Mouse (Mus musculus) hindbrain, embryonic 16.5 days (tissue): Measurements from ENCODE around the gene Son. TPM values are rescaled to one million over a fixed set of nuclear protein-coding genes. Genes with fewer than 3 reads are reported as not detected.
A peak's percentile ranks its signal among the peaks of the same experiment; 100 is the strongest.

Experiments used
- ATAC-seq: fragments of 200-750 bp; cut with Nextera tagmentation; 2 replicates; pipeline ENCODE4 v1.8.0; 2017; ENCODE audit warnings: moderate TSS enrichment, moderate library complexity
- H3K27ac ChIP-seq: fragments of 300-500 bp; sonication (generic); 2 replicates; pipeline ENCODE4 v1.5.1; 2014; ENCODE audit warnings: low read depth, mild to moderate bottlenecking, control low read depth, low read length, moderate library complexity
- H3K27me3 ChIP-seq: fragments of 300-500 bp; sonication (generic); replicated peaks from 2 replicates; pipeline ENCODE4 v1.6.1; 2014; ENCODE audit warnings: low read length; ENCODE audit not compliant: control insufficient read depth, insufficient read depth
- H3K36me3 ChIP-seq: fragments of 300-500 bp; sonication (generic); 2 replicates; pipeline ENCODE4 v1.6.1; 2014; ENCODE audit warnings: mild to moderate bottlenecking, low read length, moderate library complexity, mixed read lengths; ENCODE audit not compliant: control insufficient read depth, insufficient read depth
- H3K4me1 ChIP-seq: fragments of 300-500 bp; sonication (generic); 2 replicates; pipeline ENCODE4 v1.6.1; 2014; ENCODE audit warnings: low read depth, low read length; ENCODE audit not compliant: control insufficient read depth, insufficient read depth
- H3K4me2 ChIP-seq: fragments of 300-500 bp; sonication (generic); 2 replicates; pipeline ENCODE4 v1.6.1; 2014; ENCODE audit warnings: mild to moderate bottlenecking, low read length, control low read depth, moderate library complexity
- H3K4me3 ChIP-seq: fragments of 300-500 bp; sonication (generic); 2 replicates; pipeline ENCODE4 v1.5.1; 2014; ENCODE audit warnings: mild to moderate bottlenecking, low read length, control low read depth, moderate library complexity
- H3K9ac ChIP-seq: fragments of 300-500 bp; sonication (generic); 2 replicates; pipeline ENCODE4 v1.6.1; 2014; ENCODE audit warnings: low read depth, mild to moderate bottlenecking, control low read depth, low read length, moderate library complexity
- H3K9me3 ChIP-seq: fragments of 300-500 bp; sonication (generic); 2 replicates; pipeline ENCODE4 v1.6.1; 2014; ENCODE audit warnings: mild to moderate bottlenecking, low read length, moderate library complexity; ENCODE audit not compliant: control insufficient read depth
- WGBS: fragments of 180-500 bp; shearing (Covaris S2); extraction: QIAGEN DNeasy Blood & Tissue Kit; methylation state at CpG from one replicate; pipeline ENCODE4 v1.1.7; 2014; 5-methylcytosine and 5-hydroxymethylcytosine counted together
- polyA plus RNA-seq: library from polyadenylated mRNA; unstranded; fragments of >200 nt; fragmentation: Nextera tagmentation; extraction: Ambion mirVana; gene quantifications from 2 replicates; pipeline ENCODE4 v1.2.1, GENCODE M21; 2015

Son gene
- polyA plus RNA-seq: 89.4 and 94.5 TPM in 2 replicates

DNA sequence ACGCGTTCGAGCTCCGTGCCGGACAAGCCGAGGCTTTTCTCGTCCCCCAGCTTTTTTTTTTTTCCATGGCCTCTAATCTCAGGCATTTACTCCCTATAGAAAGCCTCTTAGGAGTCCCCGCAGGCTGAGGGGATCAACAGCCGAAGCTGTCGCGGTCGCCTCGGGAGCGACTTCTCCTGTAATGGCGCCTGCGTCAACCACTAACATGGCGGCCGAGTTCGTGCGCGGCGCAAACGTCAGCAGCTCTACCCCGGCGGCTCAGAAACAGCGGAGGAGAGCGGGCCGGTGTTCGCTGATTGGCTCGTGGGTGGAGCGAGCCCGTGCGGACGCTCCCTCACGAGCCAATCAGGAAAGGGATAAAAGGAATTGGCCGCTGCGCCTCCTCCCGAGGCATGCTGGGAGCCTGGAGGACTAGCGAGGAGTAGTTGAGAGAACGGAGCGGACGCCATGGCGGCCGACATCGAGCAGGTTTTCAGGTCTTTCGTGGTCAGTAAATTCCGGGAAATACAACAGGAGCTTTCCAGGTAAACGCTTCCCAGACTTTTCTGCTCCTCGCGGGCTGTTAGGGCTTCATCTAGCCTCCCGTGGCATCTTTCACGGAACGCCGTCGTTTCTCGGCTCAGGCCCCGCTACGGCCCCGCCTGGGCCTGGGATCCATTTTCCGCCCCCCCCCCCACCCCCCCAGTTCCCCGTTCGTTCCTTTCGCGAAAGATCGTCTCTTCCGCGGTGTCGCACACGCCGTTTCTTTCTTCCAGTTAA lies at the start of gene Son:
Gene Son (plus strand): TSS at position 46 of the 759 bp plus-strand sequence.
- under 1% methylated on average over 69 of the region's 70 CpGs for WGBS
- Histone ChIP-seq H3K4me2 (peak within 1 kb of the TSS; percentile 80), H3K9ac (peak within 1 kb of the TSS; percentile 84), H3K27me3 (no peaks in the 10 kb centered on the region), H3K4me1 (peaks cover 14% of the 10 kb centered on the region), H3K9me3 (no peaks in the 10 kb centered on the region), H3K36me3 (peaks cover 5% of the 10 kb centered on the region), H3K27ac (peak within 1 kb of the TSS; percentile 100), H3K4me3 (peak within 1 kb of the TSS; percentile 81)
- ATAC-seq: peak; percentile 97

DNA sequence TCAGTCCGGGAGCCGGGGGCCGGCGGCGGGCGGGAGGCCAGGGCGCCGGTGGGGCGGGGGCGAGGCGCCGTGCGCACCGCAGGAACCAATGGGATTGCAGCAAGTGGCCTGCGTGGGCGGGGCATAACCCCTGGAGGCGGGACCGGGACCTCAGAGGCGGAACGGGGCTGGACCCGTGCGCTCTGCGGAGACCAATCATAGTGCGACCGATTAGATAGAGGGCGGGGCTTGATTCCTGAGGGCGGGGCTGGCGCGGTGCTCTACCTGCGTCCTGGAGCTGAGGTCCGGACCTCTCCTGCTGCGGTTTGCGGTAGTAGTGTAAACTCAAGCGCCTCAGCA lies 49.7 kb upstream of the Son start, which contains the start of gene Tmem50b:
Gene Tmem50b (minus strand): TSS at position 129 of the 339 bp plus-strand sequence.
- H3K27me3 ChIP-seq: peaks cover 2% of the 10 kb centered on the region
- H3K36me3 ChIP-seq: no peaks in the 10 kb centered on the region
- peak; percentile 99 for ATAC-seq
- H3K9ac ChIP-seq: peak within 1 kb of the TSS; percentile 89
- under 1% methylated on average over 32 of the region's 34 CpGs for WGBS
- H3K4me1 ChIP-seq: peaks cover 10% of the 10 kb centered on the region
- H3K27ac ChIP-seq: peak within 1 kb of the TSS; percentile 79
- H3K4me2 ChIP-seq: peak within 1 kb of the TSS; percentile 97
- no peaks in the 10 kb centered on the region for H3K9me3 ChIP-seq
- H3K4me3 ChIP-seq: peak within 1 kb of the TSS; percentile 91

DNA sequence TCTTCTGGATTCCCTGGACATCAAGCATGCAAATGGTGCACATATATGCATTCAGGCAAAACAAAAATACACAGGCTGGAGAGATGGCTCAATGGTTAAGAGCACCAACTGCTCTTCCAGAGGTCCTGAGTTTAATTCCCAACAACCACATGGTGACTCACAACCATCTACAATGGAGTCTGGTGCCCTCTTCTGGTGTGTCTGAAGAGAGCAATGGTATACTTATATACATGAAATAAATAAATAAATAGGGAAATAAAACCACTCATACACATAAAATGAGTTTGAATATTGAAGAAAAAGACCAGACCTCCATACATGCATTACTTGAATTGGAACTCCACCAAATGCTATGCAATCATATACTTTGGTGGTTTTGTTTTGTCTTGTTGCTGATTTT lies 48.1 kb upstream of the Son start:
- H3K27ac ChIP-seq: no peak overlapping the region
- H3K4me1 ChIP-seq: peaks cover 10% of the 10 kb centered on the region
- no peak overlapping the region for H3K4me2 ChIP-seq
- ATAC-seq: no peak
- no peak overlapping the region for H3K9ac ChIP-seq
- H3K9me3 ChIP-seq: no peaks in the 10 kb centered on the region
- H3K27me3 ChIP-seq: peaks cover 2% of the 10 kb centered on the region
- no peaks in the 10 kb centered on the region for H3K36me3 ChIP-seq
- no peak overlapping the region for H3K4me3 ChIP-seq

DNA sequence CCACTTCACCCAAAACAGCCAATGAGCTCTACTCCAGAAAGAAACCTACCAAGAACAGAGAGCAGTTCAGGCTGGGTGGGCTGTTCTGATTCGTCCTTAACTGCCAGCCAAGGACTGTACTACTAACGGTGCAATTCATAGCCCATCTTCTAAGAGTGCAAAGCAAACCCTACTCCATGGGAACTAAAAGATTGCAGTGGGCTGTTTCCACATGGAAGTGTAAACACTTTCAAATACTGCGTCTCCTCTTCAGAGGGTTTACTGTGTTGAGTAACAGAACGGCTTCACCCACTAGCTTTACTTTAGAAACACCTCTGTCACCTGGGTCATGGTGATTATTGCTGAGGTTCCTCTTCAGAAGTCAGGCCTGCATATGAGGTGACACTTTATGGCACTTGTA lies 46.2 kb upstream of the Son start:
- no peak for ATAC-seq
- Histone ChIP-seq H3K4me2 (no peak overlapping the region), H3K9me3 (no peaks in the 10 kb centered on the region), H3K27ac (no peak overlapping the region), H3K9ac (no peak overlapping the region), H3K27me3 (peaks cover 2% of the 10 kb centered on the region), H3K36me3 (no peaks in the 10 kb centered on the region), H3K4me1 (peaks cover 5% of the 10 kb centered on the region), H3K4me3 (no peak overlapping the region)
- 76% methylated on average over 4 of the region's 4 CpGs for WGBS

DNA sequence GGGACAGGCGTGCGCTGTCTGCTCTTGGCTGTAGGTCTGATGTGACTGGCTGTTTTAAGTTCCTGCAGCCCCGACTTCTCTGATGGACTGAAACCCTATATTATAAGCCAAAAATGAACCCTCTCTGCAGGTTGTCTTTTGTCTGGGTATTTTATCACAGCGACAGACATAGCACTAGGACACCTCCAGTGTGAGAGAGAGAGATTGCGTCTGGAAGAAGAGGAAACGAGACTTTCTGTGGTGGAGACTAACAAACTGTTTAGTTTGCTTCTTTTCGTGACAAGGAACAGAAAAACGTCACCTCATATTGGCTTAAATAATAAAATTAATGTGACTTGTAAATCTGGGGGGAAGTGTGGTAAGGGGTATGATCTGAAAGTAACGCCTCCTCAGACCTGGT lies 45.6 kb upstream of the Son start:
- Histone ChIP-seq H3K9me3 (no peaks in the 10 kb centered on the region), H3K4me1 (peaks cover under 1% of the 10 kb centered on the region), H3K27ac (no peak overlapping the region), H3K27me3 (peaks cover 2% of the 10 kb centered on the region), H3K36me3 (no peaks in the 10 kb centered on the region), H3K4me2 (no peak overlapping the region), H3K9ac (no peak overlapping the region), H3K4me3 (no peak overlapping the region)
- ATAC-seq: no peak
- 74% methylated on average over 9 of the region's 9 CpGs for WGBS

DNA sequence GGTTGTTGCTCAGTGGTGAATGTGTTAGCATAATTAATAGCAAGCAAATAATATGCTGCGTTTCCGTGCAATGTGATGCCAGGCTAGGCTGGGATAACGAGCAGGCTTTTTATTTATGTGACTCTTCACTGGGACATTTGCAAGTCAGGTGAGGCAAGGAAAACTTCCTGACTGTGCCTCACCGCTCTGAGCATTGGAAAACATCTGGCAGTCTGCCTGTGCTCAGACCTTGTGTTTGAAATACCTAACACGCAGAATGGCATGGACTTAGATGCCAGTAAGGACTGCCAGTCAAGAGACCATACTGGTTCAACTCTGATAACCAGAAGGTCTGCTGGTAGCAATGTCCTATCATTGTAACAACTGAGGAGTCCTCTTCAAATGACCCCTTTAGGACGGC lies 42.1 kb upstream of the Son start:
- no peak overlapping the region for H3K27ac ChIP-seq
- no peaks in the 10 kb centered on the region for H3K9me3 ChIP-seq
- H3K4me1 ChIP-seq: no peaks in the 10 kb centered on the region
- no peaks in the 10 kb centered on the region for H3K36me3 ChIP-seq
- WGBS: 74% methylated on average over 6 of the region's 6 CpGs
- no peak overlapping the region for H3K9ac ChIP-seq
- no peak for ATAC-seq
- no peaks in the 10 kb centered on the region for H3K27me3 ChIP-seq
- no peak overlapping the region for H3K4me2 ChIP-seq
- H3K4me3 ChIP-seq: no peak overlapping the region

DNA sequence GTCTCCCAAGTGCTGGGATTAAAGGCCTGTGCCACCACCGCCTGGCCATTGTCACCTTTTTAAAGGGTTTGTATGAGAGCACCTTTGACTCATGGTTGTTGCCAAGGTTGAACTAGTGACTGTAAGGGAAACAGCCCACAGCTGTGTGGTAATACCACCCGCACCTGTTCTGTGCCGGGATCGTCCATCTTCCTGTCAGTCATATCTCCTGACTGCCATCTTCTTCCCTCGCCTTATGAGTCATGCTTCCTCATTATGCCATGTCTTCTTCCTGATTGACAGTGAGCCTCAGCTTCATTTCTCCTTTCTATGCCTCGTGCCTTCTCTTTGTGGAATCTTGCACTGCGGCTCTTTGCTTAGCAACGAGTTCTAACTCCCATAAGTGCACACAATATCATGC lies 40.3 kb upstream of the Son start:
- 89% methylated on average over 8 of the region's 8 CpGs for WGBS

DNA sequence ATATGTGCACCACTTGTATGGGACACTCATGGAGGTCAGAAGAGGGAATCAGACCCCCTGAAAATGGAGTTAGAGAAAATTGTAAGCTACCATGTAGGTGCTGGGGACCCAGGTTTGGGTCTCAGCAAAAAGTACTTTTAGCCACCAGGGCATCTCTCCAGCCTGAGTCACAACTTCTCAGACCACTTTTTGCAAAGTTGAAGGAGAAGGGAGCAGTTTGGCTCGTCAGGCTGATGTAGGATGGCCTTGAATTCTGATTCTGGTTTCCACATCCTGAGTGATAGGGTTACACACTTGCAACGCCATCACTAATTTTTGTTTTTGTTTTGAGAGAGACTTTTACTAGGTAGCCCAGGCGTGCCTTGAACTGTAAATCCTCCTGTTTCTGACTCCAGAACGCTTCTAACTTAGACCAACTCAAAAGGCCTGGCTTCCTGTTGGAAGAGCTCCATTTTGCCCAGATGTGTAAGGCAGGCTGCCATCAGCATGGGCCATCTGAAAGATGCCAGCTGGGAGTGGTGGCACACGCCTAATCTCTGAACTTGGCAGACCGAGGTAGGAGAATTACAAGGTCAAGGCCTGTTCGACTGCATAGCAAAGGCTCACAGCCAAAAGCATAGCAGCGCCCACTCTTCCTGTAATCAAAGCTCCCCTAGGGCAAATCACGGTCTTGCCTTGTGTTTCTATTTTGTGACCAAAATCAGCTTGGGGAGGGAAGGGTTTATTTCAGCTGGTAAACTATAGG lies 37.6 kb upstream of the Son start:
- H3K4me3 ChIP-seq: no peak overlapping the region
- 68% methylated on average over 9 of the region's 9 CpGs for WGBS
- no peak overlapping the region for H3K27ac ChIP-seq
- no peak overlapping the region for H3K9ac ChIP-seq
- no peak for ATAC-seq
- H3K4me2 ChIP-seq: no peak overlapping the region
- H3K36me3 ChIP-seq: no peaks in the 10 kb centered on the region
- no peaks in the 10 kb centered on the region for H3K4me1 ChIP-seq
- no peaks in the 10 kb centered on the region for H3K27me3 ChIP-seq
- no peaks in the 10 kb centered on the region for H3K9me3 ChIP-seq

More for the DNA sequence above, 40.3 kb upstream of the Son start:
- H3K4me1 ChIP-seq: no peaks in the 10 kb centered on the region
- H3K4me3 ChIP-seq: no peak overlapping the region
- H3K27me3 ChIP-seq: no peaks in the 10 kb centered on the region
- H3K9me3 ChIP-seq: no peaks in the 10 kb centered on the region
- no peak for ATAC-seq
- no peak overlapping the region for H3K9ac ChIP-seq
- no peak overlapping the region for H3K4me2 ChIP-seq
- no peak overlapping the region for H3K27ac ChIP-seq
- no peaks in the 10 kb centered on the region for H3K36me3 ChIP-seq

DNA sequence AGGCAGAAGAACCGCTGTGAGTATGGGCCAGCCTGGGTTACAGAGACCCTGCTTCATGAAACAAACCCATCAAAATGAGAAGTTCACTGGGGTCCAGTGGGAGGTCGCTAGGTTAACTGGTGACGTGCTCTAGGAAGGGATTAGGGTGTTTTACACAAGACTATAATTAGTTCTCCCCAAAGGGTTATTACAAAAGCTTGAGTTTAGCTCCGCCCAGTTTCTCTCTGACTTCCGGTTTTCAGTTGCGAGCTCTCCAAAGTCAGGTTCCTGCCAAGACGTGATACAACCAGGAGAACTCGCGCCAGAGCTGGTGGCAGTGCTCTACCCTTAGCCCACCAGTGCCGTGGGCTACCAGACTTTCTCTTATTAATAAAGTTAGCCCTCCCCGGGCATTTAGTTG lies 36.1 kb upstream of the Son start:
- H3K4me2 ChIP-seq: no peak overlapping the region
- no peaks in the 10 kb centered on the region for H3K36me3 ChIP-seq
- no peaks in the 10 kb centered on the region for H3K27me3 ChIP-seq
- H3K9ac ChIP-seq: no peak overlapping the region
- WGBS: 73% methylated on average over 11 of the region's 11 CpGs
- no peaks in the 10 kb centered on the region for H3K9me3 ChIP-seq
- no peak for ATAC-seq
- H3K4me1 ChIP-seq: no peaks in the 10 kb centered on the region
- H3K4me3 ChIP-seq: no peak overlapping the region
- no peak overlapping the region for H3K27ac ChIP-seq
